Mouse (Mus musculus) intestine, postnatal 0 days (tissue): Measurements from ENCODE around the gene Insl5. TPM values are rescaled to one million over a fixed set of nuclear protein-coding genes. Genes with fewer than 3 reads are reported as not detected.

ENCODE experiments used
- ATAC-seq: fragments of 200-750 bp; cut with Nextera tagmentation; 2 replicates; pipeline ENCODE4 v1.8.0; 2017; ENCODE audit warnings: mild to moderate bottlenecking, moderate TSS enrichment, moderate library complexity
- H3K27ac ChIP-seq: fragments of 300-500 bp; sonication (generic); 2 replicates; pipeline ENCODE4 v1.5.1; 2014; ENCODE audit warnings: mild to moderate bottlenecking, low read depth, low read length, moderate library complexity
- H3K27me3 ChIP-seq: fragments of 300-500 bp; sonication (generic); replicated peaks from 2 replicates; pipeline ENCODE4 v1.6.1; 2014; ENCODE audit warnings: low read length, mixed read lengths; ENCODE audit not compliant: control insufficient read depth, insufficient read depth
- H3K36me3 ChIP-seq: fragments of 300-500 bp; sonication (generic); 2 replicates; pipeline ENCODE4 v1.6.1; 2014; ENCODE audit warnings: mild to moderate bottlenecking, moderate library complexity; ENCODE audit not compliant: control insufficient read depth, insufficient read depth
- H3K4me1 ChIP-seq: fragments of 300-500 bp; sonication (generic); replicated peaks from 2 replicates; pipeline ENCODE4 v1.6.1; 2014; ENCODE audit warnings: antibody characterized with exemption, low read length, mixed read lengths; ENCODE audit not compliant: control insufficient read depth, insufficient read depth
- H3K4me2 ChIP-seq: fragments of 300-500 bp; sonication (generic); replicated peaks from 2 replicates; pipeline ENCODE4 v1.6.1; 2014; ENCODE audit warnings: low read depth, mild to moderate bottlenecking, moderate library complexity
- H3K4me3 ChIP-seq: fragments of 300-500 bp; sonication (generic); 2 replicates; pipeline ENCODE4 v1.5.1; 2014; ENCODE audit warnings: low read depth, low read length
- H3K9ac ChIP-seq: fragments of 300-500 bp; sonication (generic); 2 replicates; pipeline ENCODE4 v1.6.1; 2014; ENCODE audit warnings: mild to moderate bottlenecking, low read depth, low read length
- H3K9me3 ChIP-seq: fragments of 300-500 bp; sonication (generic); 2 replicates; pipeline ENCODE4 v1.6.1; 2016; ENCODE audit warnings: mixed run types; ENCODE audit not compliant: control insufficient read depth
- CTCF ChIP-seq: sonication (generic); IDR thresholded peaks from 2 replicates; pipeline ENCODE4 v1.5.1; 2016; ENCODE audit warnings: low read depth, mild to moderate bottlenecking, control low read depth, antibody characterized with exemption, moderate library complexity
- WGBS: fragments of 180-500 bp; shearing (Covaris S2); extraction: QIAGEN DNeasy Blood & Tissue Kit; methylation state at CpG from one replicate; pipeline ENCODE4 v1.1.7; 2014; 5-methylcytosine and 5-hydroxymethylcytosine counted together
- polyA plus RNA-seq: library from polyadenylated mRNA; unstranded; fragments of >200 nt; fragmentation: Nextera tagmentation; extraction: Ambion mirVana; gene quantifications from 2 replicates; pipeline ENCODE4 v1.2.1, GENCODE M21; 2015

The Insl5 gene
- polyA plus RNA-seq, 1 experiment from 2014 or later, result 18.0 TPM

DNA sequence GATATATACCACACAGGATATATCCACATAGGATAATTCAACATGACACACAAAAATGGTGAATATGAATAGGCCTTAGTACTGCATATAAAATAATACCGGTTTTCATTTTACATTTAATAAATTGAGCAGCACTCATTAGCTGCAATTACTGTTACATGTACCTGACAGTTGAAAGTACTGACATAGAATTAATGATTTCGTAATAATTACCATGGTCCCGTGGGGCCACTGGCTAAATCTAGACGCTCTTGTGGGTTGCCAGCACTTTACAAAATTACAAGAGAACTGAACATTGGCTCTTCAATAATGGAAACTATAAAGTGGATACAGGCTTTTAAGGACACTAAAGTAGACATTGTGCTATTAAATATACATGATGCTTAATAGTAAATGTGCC lies 22.0 kb downstream of the Insl5 start:
- Histone ChIP-seq H3K9me3 (no peaks in the 10 kb centered on the region), H3K27ac (no peak overlapping the region), H3K4me2 (no peak overlapping the region), H3K4me1 (no peaks in the 10 kb centered on the region), H3K9ac (no peak overlapping the region), H3K36me3 (no peaks in the 10 kb centered on the region), H3K27me3 (no peaks in the 10 kb centered on the region), H3K4me3 (no peak overlapping the region)
- no peak for TF ChIP-seq CTCF
- no peak for ATAC-seq
- WGBS, result 90% methylated on average over 4 of the region's 4 CpGs

DNA sequence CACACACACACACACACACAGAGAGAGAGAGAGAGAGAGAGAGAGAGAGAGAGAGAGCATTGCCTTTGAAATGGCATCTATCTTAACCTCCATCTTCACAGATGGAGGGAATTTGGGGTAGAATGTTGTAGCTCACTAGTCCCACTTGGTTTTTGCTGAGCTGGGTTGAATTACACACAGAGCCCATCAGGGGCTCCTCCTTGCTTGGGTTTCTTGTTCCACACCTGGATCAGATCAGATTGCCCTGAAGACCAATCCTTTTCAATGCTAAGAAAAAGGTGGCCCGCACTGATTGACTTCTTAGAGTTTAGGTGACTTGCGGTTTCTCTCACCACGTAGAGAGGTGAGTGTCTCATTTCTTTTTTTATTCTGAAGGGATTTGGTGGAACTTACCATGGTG lies 35.0 kb downstream of the Insl5 start:
- ATAC-seq, result no peak
- Histone ChIP-seq H3K27me3 (no peaks in the 10 kb centered on the region), H3K9ac (no peak overlapping the region), H3K4me2 (no peak overlapping the region), H3K4me1 (no peaks in the 10 kb centered on the region), H3K4me3 (no peak overlapping the region), H3K9me3 (no peaks in the 10 kb centered on the region), H3K36me3 (no peaks in the 10 kb centered on the region), H3K27ac (no peak overlapping the region)
- TF ChIP-seq CTCF, result no peak
- WGBS, result 82% methylated on average over 3 of the region's 3 CpGs

DNA sequence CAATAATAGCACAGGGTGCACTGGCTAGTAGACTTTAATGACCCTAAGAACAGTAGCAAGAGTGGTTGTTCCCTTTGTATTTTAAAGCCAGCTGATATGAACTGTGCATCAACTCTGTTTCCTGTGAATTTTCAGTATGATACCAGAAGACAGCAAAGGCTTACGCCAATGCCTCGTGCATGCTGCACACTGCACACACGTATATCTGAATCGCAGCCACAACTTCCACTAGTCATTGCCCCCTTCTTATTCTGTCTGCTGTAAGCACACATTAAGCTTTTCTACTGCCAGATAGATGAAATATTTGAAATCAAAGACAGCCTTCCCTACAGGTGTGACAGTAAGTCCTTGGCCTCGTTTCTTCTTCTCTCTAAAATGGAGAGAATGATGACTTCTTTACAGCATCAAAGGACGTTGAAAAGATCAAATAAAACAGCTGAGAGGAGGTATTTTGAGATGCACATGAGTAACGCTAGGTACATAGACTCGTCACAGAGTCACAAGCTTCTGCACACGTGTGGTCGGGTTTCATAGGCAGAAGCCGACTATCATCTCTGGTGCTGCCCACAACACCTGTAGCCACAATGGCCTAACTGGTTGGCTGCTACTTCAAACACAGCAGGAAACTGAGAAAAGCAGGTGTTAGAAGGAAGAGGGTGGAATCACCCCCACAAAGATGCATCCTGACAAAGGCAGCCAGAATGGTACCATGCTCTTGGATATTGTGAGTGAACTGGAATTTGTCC lies 35.9 kb downstream of the Insl5 start:
- H3K4me3 ChIP-seq, result no peak overlapping the region
- no peak overlapping the region for H3K9ac ChIP-seq
- no peak for TF ChIP-seq CTCF
- H3K4me2 ChIP-seq, result no peak overlapping the region
- no peak for ATAC-seq
- no peaks in the 10 kb centered on the region for H3K27me3 ChIP-seq
- H3K36me3 ChIP-seq, result no peaks in the 10 kb centered on the region
- H3K4me1 ChIP-seq, result no peaks in the 10 kb centered on the region
- H3K27ac ChIP-seq, result no peak overlapping the region
- WGBS, result 78% methylated on average over 11 of the region's 11 CpGs
- no peaks in the 10 kb centered on the region for H3K9me3 ChIP-seq

- no peak for TF ChIP-seq CTCF
- ATAC-seq, result no peak
- Histone ChIP-seq H3K4me3 (no peak overlapping the region), H3K27me3 (no peaks in the 10 kb centered on the region), H3K36me3 (no peaks in the 10 kb centered on the region), H3K4me2 (no peak overlapping the region), H3K4me1 (no peaks in the 10 kb centered on the region), H3K9me3 (no peaks in the 10 kb centered on the region), H3K9ac (no peak overlapping the region), H3K27ac (no peak overlapping the region)
- WGBS, result 75% methylated on average over 4 of the region's 4 CpGs
Observed at GRCm38 (mm10) chr4:102990016-102990415, 36.6 kb downstream of the Insl5 start.

DNA sequence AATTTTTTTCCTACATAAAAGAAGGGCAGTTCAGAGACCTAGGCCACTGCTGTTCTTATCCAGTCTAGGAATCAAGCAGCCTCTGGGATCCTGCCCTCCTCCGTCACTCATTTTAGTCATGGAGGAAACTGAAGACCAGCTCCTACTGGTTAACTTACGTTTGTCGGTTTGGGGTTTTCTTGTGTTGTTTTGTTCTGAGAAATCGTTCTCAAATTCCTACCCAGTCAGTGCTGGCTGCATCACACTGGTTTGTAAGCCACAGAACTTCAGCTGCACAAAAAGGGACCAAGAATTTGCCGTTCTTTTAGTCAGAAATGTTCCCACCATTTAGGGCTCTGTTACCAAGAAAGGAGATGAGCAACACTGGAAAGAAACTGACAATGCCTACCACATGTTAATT lies 37.3 kb downstream of the Insl5 start:
- 84% methylated on average over 5 of the region's 5 CpGs for WGBS
- no peak overlapping the region for H3K9ac ChIP-seq
- H3K4me1 ChIP-seq, result no peaks in the 10 kb centered on the region
- H3K4me2 ChIP-seq, result no peak overlapping the region
- no peak overlapping the region for H3K27ac ChIP-seq
- no peaks in the 10 kb centered on the region for H3K27me3 ChIP-seq
- H3K4me3 ChIP-seq, result no peak overlapping the region
- H3K36me3 ChIP-seq, result no peaks in the 10 kb centered on the region
- ATAC-seq, result no peak
- H3K9me3 ChIP-seq, result no peaks in the 10 kb centered on the region
- no peak for TF ChIP-seq CTCF

DNA sequence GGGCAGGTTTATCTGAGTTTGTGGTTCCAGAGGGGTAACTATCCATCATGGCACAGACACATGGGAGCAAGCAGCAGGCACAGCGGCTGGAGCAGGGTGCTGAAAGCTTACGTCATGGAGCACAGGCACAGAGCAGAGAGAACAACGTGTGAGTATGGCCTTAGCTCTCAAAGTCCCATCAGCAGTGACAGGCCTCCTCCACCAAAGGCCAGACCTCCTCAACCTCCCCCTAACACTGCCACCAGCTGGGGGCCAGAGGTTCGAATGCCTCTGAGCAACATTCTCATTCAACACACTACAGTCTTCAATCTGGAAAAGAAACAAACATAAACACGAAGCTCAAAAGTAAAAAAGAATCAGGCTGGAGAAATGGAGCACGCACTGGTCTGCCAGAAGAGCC lies 38.1 kb downstream of the Insl5 start:
- 71% methylated on average over 6 of the region's 6 CpGs for whole genome bisulfite sequencing
- Histone ChIP-seq H3K4me2 (no peak overlapping the region), H3K4me3 (no peak overlapping the region), H3K27ac (no peak overlapping the region), H3K27me3 (no peaks in the 10 kb centered on the region), H3K9me3 (no peaks in the 10 kb centered on the region), H3K36me3 (no peaks in the 10 kb centered on the region), H3K9ac (no peak overlapping the region), H3K4me1 (no peaks in the 10 kb centered on the region)
- TF ChIP-seq CTCF, result no peak
- ATAC-seq, result no peak
